Mouse (Mus musculus) erythroid progenitor cell, adult 5-6 weeks (primary cell): Measurements from ENCODE around the gene Tspan9. TPM values are rescaled to one million over a fixed set of nuclear protein-coding genes. Genes with fewer than 3 reads are reported as not detected.

ENCODE experiments used
- ATAC-seq: replicated peaks from 2 replicates; pipeline ENCODE4 v1.8.0; 2016; ENCODE audit warnings: moderate number of reproducible peaks, mild to moderate bottlenecking, moderate TSS enrichment, inconsistent platforms; ENCODE audit not compliant: poor library complexity, low FRiP score, severe bottlenecking
- total RNA-seq, 2 experiments: library from RNA; stranded (forward) in 1 of 2; stranded (reverse) in 1 of 2; fragments of 150-400 nt in 1 of 2; fragments of 186-747, 209-891 nt in 1 of 2; gene quantifications; 2 replicates each; pipeline versions ENCODE4 v1.2.3 to v1.2.4; 2015 to 2017; ENCODE audit warnings: low replicate concordance in 2 of 2

Tspan9 gene
- total RNA-seq, 2 experiments from 2014 or later, result not detected

DNA sequence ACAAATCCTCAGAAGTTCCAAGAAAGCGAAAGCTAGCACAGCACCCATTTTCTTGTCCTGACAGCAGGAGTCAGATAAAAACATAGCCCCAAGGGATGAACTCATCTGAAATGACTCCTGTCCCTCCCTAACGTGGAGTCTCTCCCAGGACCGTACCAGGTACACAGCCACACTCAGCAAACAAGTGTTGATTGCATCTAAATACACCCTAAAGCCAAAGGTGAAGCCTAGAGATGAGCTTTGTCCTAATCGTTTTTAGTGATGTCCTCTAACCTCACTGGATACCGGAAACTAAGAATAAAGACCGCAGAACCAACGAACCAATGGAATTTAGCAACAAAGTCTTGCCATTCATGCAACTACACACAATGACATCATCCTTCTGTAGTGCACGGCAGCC is 96.2 kb downstream of the Tspan9 start:
- no peak for ATAC-seq

DNA sequence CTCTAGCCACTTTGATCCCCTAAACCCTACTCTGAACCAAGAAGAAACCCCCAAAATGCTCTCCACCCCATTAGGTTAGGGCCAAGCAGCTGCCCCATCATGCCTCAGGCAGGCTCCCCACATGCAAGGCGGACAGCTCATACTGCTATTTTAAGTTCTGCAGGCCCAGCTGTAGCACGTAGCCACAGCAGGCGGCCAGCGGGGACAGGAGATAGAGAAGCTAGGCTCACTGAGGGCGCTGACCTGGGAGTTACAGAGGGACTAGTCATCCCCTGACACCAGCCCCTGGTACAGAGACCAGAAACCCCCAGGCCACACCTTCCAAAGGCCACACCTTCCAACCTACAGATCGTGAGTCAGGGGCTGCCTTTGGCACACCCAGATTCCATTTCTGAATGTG is 96.6 kb downstream of the Tspan9 start:
- no peak for ATAC-seq

DNA sequence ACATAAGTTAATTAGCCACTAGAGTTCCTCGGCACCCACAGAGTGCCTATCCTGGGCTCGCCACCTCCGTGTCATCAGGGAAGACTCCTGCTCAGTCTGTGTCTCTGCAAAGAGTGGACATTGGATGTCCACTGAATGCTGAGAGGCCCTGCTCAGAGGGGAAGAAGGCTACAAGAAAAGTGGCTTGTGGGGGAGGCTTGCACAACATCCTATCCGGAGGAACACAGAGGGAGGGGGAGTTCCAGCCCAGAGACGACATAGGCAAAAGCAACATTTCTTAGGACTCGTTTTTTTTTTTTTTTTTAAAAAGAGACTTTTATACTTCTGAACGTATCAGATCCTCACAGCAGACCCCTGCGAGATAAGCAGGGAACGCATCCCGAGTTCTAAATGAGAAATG is 98.7 kb downstream of the Tspan9 start:
- no peak for ATAC-seq

DNA sequence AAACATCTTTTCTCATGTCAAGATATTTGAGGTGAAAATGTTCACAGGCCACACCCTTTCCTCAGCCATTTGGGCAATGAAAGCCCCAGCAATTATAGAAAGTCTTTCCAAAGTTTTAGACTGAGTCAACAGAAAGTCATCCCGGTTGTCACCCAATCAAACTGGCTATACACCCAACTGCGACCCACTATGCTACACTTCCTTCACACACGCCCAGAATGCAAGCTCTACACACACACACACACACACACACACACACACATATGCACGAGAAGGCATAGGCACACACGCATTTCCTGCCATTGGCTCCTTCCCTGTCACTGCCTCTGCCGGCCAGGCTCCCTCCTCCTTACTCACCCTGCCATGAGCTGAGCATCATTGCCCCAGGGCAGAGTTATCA is 99.9 kb downstream of the Tspan9 start:
- no peak for ATAC-seq

DNA sequence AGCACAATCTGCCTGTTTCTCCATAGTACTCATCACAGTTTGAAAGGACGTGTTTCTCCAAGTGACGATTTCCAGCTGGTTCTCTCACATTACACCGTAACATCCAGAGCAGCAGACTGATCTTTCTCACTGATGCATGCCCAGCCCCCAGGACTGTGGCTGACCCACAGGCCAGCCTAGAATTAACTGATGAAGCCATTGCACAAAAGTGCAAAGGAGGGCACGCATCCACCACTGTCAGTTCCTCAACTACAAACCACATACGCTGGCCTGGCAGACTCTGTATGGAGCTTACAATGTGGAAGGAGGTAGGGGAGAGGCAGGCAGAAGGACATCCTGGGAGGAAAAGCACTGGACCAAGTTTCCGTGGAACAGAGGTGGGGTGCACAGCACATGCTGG is 101.6 kb downstream of the Tspan9 start:
- no peak for ATAC-seq

DNA sequence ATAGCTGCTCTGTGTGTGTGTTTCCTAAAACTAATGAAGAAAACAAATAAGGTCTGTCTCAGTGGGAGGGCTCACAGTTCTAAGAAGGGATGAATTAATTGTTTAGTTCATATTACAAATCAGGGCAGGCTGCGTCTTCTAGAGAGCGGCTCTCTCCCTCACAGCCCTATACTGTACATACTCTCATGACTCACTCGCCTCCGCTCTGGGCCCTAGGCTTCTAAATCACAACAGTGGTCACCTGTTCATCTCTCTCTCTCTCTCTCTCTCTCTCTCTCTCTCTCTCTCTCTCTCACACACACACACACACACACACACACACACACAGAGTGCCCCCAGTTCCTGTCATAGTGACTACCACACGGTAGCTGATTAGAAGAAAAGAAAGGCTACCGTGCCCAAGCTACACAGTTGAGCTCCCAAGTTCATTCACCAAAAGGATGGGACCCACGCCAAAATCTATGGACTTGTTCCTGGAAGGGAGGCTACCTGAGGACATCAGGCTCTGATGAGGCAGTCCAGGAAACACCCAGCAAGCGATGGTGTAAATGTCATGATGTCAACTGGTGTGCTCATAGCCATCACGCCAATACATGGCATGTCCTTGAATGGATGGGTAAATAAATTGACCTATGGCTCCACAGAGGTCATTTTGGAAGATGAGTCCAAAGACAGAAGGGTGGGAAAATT is 104.2 kb downstream of the Tspan9 start:
- ATAC-seq, result no peak

DNA sequence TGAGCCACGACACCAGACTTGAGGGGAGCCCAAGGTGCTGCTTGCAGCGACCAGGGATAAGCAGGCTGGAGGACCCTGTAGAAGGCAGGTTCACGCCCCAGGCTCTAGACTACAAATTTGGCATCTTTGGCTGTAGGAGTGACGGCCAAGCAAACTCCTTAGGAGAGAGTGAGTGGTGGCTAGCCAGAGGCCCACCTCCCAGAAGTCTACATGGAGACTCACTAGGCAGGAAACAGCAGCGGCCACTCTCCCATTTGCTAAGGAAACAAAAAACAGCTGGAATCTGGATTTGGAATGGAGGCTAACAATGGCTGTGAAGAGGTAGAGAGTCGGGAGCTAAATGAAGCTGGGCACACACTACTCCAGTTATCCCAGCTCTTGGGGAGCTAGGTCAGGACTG is 104.8 kb downstream of the Tspan9 start:
- no peak for ATAC-seq

DNA sequence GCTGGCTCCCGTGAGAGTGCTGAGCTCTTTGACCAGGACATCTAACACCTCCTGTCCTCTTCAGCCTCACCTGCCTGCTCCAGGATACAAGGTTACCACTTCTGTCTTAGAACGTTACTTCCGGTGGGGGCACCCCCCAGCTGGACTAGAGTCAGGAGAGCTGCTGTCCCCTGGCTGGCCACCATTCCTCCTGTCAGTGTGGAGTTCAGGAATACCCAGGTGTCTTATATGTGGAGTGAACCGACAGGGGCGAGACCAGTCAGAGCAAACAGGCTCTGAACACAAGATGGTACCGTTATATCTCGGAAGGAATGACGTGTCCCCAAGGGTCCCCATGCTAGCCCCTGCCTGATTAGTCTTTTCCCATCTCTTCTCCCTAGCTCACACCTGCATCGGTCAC is 106.8 kb downstream of the Tspan9 start:
- no peak for ATAC-seq

DNA sequence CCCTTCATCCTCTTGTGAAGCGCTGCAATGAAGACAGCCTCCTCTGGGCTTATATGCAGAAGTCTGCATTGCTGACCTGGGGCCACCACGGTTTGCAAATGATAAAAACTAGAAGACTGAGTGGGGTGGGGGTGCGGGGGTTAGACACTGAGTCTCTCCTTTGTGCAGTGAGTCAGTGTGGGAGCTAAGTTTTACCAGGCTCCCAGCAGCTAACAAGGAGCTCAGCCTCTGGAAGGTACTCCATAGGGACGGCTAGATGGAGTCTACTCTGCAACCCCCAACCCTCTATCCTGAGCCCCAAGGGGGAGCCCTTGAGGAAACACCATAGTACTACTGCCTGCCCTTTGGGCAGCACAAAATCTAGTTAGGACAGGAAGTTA is 107.5 kb downstream of the Tspan9 start:
- ATAC-seq, result no peak

DNA sequence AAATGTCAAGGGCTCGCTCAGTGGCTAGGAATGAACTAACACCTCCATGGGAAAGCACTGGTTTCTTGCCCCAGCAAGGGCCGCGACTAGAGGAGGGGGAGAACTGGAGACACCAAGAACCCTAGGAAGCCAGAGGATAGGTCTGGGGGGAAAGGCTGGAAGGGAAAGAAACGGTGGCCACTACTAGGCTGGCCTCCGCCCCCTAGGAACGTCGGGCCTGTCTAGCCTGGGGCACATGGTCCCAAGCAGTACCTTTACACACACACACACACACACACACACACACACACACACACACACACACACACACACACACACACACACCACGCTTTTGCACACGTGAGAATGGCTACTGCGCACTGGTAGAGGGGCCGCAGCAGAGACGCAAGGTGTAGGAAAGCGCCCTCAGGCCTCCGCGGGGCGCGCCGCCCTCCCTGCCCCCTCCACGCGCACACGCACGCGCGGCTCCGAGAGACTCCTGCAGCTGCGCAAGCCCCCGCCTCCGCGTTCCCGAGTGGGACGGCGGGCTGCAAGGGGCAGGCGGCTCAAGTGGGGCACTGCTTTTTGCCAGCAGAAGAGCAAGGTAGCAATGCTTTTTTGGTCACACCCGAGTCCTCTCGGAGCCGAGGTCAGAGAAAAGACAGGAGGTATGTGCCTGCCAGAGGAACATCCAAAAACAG is 108.0 kb downstream of the Tspan9 start:
- no peak for ATAC-seq

DNA sequence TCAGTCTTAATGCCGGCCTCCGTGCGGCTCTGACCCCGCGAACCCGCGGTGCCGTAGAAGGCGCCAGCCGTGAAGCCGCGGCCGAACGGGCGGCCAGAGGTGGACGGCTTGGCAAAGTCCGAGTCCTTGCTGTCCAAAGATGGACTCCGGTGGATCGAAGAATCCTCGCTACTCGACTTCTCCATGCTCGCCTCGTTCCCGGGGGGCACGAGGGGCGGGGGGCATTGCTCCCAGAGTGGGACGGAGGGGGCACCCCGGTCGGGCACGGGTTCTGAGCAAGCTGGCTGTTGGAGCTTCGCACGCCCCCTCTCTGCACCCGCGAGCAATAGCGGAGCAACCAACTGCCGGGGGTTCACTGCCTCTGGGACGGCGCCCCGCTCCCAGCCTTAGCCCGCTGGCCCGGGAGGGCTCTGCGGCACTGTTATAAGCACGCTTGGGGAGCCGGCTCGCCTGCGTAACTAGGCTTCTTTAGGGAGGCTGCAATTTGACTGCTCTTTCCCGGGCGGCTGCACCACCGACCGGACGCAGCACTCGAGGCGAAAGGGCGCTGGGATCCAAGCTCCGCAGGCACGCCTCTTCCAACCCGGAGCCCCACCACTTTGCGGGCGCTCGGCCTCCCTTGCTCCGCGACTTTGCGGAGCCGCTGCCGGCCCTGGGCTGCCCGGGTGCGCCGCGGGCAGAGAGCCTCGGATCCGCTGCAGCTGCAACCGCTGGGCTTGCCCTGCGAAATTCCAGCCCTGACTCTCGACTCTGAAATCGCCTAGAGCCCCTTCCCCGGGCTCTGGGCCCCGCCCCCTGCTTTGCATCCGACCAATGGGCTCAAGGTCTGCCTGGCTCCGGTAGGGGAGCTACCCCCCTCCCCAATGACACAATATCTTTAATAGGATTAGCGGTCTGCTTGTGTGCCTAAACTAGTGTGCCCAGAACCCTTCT is 108.8 kb downstream of the Tspan9 start:
- ATAC-seq, result no peak

DNA sequence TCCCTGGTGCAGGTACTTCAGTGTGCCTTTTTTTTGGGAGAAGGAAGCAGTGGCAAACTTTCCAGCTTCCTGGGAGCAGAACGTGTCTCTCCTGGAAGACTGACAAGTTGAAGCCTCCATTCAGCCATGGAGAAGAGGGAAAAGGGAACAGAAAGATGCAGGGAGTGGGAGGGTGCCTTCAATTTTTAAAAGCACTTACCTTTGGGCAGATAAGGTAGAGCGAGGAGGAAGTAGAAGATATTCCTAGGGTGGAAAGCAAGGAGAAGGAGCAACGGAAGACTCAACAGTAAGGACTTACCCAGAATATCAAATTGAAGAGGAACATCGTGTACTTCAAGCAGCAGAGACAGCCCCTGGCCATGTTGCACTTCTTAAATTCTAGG is 109.5 kb downstream of the Tspan9 start:
- no peak for ATAC-seq

DNA sequence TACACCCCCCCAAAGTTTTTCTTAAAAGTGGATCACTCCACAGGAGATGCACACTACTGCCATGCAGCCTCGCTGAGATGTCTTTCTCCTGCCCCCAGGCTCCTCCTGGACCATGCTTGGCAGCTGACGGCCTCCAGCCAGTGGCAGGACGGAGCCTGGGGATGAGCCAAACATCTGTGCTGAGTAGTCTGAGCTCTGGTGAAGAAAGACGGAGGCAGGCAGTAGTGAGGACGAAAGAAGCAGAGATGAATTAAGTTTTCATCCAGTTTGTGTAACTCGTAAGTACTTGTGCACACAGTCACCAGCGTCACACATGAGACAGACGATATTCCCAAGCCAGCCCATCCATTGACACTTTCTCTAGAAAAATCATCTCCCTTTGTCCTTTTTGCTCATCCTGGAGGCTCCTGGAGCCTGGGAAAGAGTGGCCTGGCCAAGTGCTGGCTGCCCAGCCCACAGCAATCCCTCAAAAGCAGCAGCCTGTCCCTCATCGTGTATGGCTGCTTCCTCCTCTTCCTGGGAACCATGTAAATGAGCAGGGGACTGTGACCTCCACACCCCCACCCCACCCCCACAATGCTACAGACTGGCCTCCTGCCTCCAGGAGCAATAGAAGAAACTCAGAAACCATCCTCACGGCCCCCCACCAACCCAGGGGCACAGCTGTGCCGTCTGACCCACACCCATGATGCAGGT is 110.1 kb downstream of the Tspan9 start:
- no peak for ATAC-seq

DNA sequence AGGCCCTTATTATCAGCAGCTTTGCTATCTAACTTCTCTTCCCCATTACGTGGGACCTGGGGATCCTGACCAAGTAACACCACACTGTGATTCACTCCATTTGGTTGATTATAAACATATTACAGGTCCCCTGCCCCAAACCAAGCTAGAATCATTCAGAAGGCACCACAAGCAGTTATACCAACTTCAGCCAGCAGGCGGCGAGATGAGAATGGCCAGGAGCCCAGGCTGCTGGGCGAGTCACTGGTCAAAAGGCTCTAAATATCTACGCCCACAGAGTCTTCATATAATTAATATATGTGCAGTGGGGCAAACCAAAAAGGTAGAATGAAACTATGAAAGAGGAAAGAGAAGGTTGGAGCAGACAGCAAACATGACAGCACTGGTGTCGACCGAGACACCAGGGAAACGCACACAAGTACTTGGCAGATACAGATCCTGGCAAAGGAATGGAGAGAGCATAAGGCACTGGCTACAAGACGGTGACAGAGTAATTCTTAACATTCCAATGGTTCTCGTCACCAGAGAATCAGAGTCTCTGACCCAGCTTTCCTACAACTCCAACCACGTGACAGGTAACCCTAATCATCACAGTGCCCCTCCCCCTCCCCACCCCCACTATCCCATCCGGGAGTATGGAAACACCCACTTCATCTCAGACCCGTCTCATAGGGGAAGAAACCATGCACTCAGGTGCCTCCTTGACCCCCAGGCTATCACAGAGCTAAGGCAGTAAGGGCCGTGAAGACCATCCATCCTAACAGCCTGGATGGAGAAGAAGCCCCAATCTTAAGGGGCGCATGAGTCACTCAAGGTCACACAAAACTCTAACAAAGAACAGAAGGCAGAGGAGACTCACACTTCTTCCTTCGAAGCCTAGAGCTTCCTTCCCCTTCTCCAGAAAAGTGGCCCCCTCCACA is 110.9 kb downstream of the Tspan9 start:
- ATAC-seq, result no peak

DNA sequence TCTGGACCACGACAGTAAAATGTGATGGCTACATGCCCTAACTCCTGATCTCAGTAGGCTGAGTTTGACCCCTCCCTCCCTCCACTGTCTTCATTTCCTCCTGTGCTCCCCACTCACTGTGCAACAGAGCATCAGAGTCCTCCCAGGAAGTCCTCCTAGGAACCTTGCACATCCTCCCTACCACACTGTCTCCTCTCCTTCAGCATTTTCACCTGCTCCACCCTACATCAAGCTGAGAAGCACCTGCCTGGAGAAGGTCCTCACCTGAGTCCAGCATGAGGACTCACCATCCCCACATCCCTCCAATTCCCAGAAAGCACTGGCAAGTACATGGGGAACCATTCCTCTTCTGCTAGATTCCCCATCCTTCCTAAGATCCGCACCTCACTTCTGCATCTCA is 111.8 kb downstream of the Tspan9 start:
- ATAC-seq, result no peak

DNA sequence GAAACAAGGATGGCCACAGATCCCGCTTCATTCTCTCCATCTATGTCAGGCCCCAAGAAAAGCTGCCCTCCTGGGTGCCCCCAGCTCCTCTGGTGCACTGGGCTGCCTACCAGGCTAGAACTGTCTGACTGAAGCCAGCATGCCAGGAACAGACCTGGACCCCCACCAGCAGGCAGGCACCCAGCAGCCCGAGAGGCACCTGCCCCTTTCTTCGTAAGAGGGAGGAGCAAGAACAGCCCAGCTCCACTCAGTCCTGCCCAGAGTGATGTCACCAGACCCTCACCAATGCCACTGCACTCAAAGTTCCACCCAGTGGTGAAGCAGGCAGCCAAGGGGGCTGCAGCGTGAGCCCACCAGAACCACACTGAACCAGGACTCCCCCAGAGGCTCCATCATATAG is 112.3 kb downstream of the Tspan9 start:
- no peak for ATAC-seq

DNA sequence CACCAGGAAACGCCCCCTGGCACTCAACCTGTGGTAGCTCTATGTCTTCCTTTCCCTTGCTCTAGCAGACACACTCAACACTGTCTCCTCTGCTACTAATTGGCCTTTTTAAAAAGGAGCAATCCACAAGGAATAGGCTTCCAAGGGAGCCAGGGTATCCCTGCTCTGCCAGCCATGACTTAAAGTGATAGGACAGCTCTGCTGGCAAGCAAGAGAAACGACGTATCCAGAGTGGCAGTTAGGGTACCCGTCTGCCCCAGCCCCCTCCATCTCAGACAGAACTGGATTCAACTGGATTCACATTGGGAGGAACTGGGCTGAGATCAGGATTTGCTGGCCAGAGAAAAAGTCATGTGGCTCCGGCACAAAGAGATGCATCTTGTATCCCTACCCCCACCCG is 112.9 kb downstream of the Tspan9 start:
- no peak for ATAC-seq

DNA sequence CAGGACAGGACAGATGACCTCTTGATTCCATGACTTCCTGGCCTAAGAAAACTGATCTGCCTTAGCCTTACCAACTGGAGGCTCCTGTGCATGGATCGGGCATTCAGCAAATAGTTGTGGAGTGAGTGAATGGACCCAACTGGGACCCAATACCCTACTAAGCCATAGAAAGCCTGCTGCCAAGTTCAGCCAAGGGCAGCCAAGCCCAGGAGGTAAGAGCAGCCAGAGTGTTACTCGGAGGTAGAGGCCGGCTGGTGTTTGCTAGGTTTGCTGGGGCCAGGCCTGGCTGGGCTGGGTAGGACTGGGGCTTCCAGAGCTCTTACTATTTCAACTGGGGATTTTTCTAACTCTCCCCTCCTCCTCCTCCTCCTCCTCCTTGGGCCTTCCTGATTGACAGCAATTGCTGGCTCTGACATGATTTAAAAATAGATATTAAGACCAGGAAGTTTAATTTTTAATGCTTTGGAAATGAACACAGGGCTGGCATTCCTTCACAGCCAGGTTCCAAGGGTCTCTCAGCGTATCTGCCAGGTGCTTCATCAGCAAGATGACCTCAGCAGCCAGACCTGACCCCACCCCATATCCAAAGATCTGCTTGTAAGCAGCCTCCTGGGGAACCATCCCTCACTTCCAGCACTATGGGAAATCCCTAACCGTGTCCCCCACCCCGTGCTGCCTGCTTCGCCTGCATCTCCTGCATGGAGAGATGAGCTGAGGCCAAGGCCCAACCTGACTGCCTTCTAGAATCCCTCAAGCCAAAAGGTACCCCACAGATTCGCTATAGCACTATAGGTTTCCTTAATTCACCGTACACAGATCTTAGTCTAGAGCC is 113.7 kb downstream of the Tspan9 start:
- ATAC-seq, result no peak
